Mouse (Mus musculus) large intestine, adult 2 months (tissue): ENCODE results near the gene Lexm. TPM values are rescaled to one million over a fixed set of nuclear protein-coding genes. Genes with fewer than 3 reads are reported as not detected.

Experiments used
- DNase-seq: peaks from one replicate; pipeline ENCODE4 v3.0.0-alpha.2; 2012; ENCODE audit warnings: low read depth, low spot score
- WGBS: fragments of 180-500 bp; shearing (Covaris S2); methylation state at CpG from one replicate; pipeline ENCODE4 v1.1.7; 2018; 5-methylcytosine and 5-hydroxymethylcytosine counted together
- polyA plus RNA-seq: library from polyadenylated mRNA; depleted of rRNA; stranded (reverse); fragments of >200 nt; gene quantifications from 2 replicates; pipeline ENCODE4 v1.2.3, GENCODE M21; 2012; rRNA removed

The Lexm gene
- polyA plus RNA-seq, 1 experiment, result not detected

GRCm38 (mm10) chr4:106557262-106557661 is 59.8 kb downstream of the Lexm start:
- WGBS, result 56% methylated on average over 5 of the region's 5 CpGs
- DNase-seq, result no peak

GRCm38 (mm10) chr4:106550516-106551166 is 66.4 kb downstream of the Lexm start:
- DNase-seq, result no peak
- 22% methylated on average over 8 of the region's 8 CpGs for WGBS

- DNase-seq, result no peak
- WGBS, result 62% methylated on average over 3 of the region's 3 CpGs
Observed at GRCm38 (mm10) chr4:106548113-106548512, 68.9 kb downstream of the Lexm start.

- DNase-seq, result no peak
- 21% methylated on average over 1 of the region's 1 CpGs for WGBS
Observed at GRCm38 (mm10) chr4:106546896-106547295, 70.1 kb downstream of the Lexm start.

GRCm38 (mm10) chr4:106545817-106546373 is 71.1 kb downstream of the Lexm start:
- no peak for DNase-seq

GRCm38 (mm10) chr4:106542211-106542610 is 74.8 kb downstream of the Lexm start:
- WGBS, result 83% methylated on average over 2 of the region's 2 CpGs
- no peak for DNase-seq

More at GRCm38 (mm10) chr4:106545817-106546373, 71.1 kb downstream of the Lexm start:
- WGBS, result 69% methylated on average over 8 of the region's 8 CpGs

- WGBS, result 55% methylated on average over 3 of the region's 3 CpGs
- DNase-seq, result no peak
Observed at GRCm38 (mm10) chr4:106541491-106541890, 75.5 kb downstream of the Lexm start.

Other genes starting within 250 kb of the Lexm start
- 27.6 and 27.8 TPM in 2 replicates for gene Pcsk9, start 152.9 kb downstream of the Lexm start, polyA plus RNA-seq
- gene Bsnd, start 125.0 kb downstream of the Lexm start, polyA plus RNA-seq, result not detected in 2 replicates
- gene Dhcr24, start 56.2 kb downstream of the Lexm start, polyA plus RNA-seq, result 169 and 212 TPM in 2 replicates
- gene Ttc22, start 5.2 kb upstream of the Lexm start, polyA plus RNA-seq, result 65.8 and 88.4 TPM in 2 replicates
- gene Pars2, start 33.8 kb upstream of the Lexm start, polyA plus RNA-seq, result 10.2 and 12.0 TPM in 2 replicates
- gene Ttc4, start 61.7 kb upstream of the Lexm start, polyA plus RNA-seq, result 55.1 and 75.1 TPM in 2 replicates
- 2.7 and 20.4 TPM in 2 replicates for gene Mroh7, start 113.7 kb upstream of the Lexm start, polyA plus RNA-seq
- gene Fam151a, start 116.6 kb upstream of the Lexm start, polyA plus RNA-seq, result 71.8 and 362 TPM in 2 replicates
- gene Acot11, start 187.8 kb upstream of the Lexm start, polyA plus RNA-seq, result 22.2 and 31.3 TPM in 2 replicates